Mouse (Mus musculus) limb, embryonic 10.5 days (tissue): ENCODE measurements around the gene Cir1. TPM values are rescaled to one million over a fixed set of nuclear protein-coding genes. Genes with fewer than 3 reads are reported as not detected.

Experiments
- DNase-seq: peaks from one replicate; pipeline ENCODE4 v3.0.0-alpha.2; 2017; ENCODE audit warnings: low spot score
- H3K27ac ChIP-seq: fragments of 300-500 bp; sonication (generic); 2 replicates; pipeline ENCODE4 v1.5.1; 2016; ENCODE audit warnings: mild to moderate bottlenecking
- H3K27me3 ChIP-seq: fragments of 300-500 bp; sonication (generic); 2 replicates; pipeline ENCODE4 v1.6.1; 2016; ENCODE audit warnings: low read depth, mild to moderate bottlenecking; ENCODE audit not compliant: poor library complexity, severe bottlenecking
- H3K36me3 ChIP-seq: fragments of 300-500 bp; sonication (generic); 2 replicates; pipeline ENCODE4 v1.6.1; 2016; ENCODE audit warnings: mild to moderate bottlenecking, moderate library complexity
- H3K4me1 ChIP-seq: fragments of 300-500 bp; sonication (generic); 2 replicates; pipeline ENCODE4 v1.6.1; 2016
- H3K4me3 ChIP-seq: fragments of 300-500 bp; sonication (generic); 2 replicates; pipeline ENCODE4 v1.5.1; 2016; ENCODE audit warnings: mild to moderate bottlenecking, moderate library complexity
- H3K9me3 ChIP-seq: fragments of 300-500 bp; sonication (generic); replicated peaks from 2 replicates; pipeline ENCODE4 v1.6.1; 2016; ENCODE audit warnings: mild to moderate bottlenecking
- WGBS: fragments of 180-500 bp; shearing (Covaris S2); methylation state at CpG from one replicate; pipeline ENCODE4 v1.1.7; 2016; 5-methylcytosine and 5-hydroxymethylcytosine counted together
- polyA plus RNA-seq: library from polyadenylated mRNA; unstranded; fragments of >200 nt; fragmentation: Nextera tagmentation; extraction: Ambion mirVana; gene quantifications from 2 replicates; pipeline ENCODE4 v1.2.1, GENCODE M21; 2016

The Cir1 gene
- 12.2 and 14.3 TPM in 2 replicates for polyA plus RNA-seq

GRCm38 (mm10) chr2:73312152-73313116 is at the start of gene Cir1, which contains the start of gene Scrn3:
TSS of gene Cir1 (minus strand) at chr2:73312701.
TSS of gene Scrn3 (plus strand) at chr2:73312601.
- WGBS, result under 1% methylated on average over 64 of the region's 64 CpGs
- peaks cover 8% of the 10 kb centered on the region for H3K4me1 ChIP-seq
- H3K9me3 ChIP-seq, result no peaks in the 10 kb centered on the region
- peak within 1 kb of the TSS; percentile 90 for H3K27ac ChIP-seq
- peak; percentile 95 for DNase-seq
- peak within 1 kb of the TSS; percentile 76 for H3K4me3 ChIP-seq
- peaks cover 31% of the 10 kb centered on the region for H3K36me3 ChIP-seq
- H3K27me3 ChIP-seq, result no peaks in the 10 kb centered on the region

GRCm38 (mm10) chr2:73360536-73360935 is 48.0 kb upstream of the Cir1 start:
- Histone ChIP-seq H3K4me3 (no peak overlapping the region), H3K27ac (no peak overlapping the region; the same call in 1 of the 2 replicates), H3K9me3 (no peaks in the 10 kb centered on the region), H3K36me3 (no peaks in the 10 kb centered on the region), H3K27me3 (no peaks in the 10 kb centered on the region), H3K4me1 (peaks cover 9% of the 10 kb centered on the region)
- WGBS, result 89% methylated on average over 2 of the region's 2 CpGs
- no peak for DNase-seq

GRCm38 (mm10) chr2:73359941-73360340 is 47.4 kb upstream of the Cir1 start:
- Histone ChIP-seq H3K4me1 (peaks cover 9% of the 10 kb centered on the region), H3K36me3 (no peaks in the 10 kb centered on the region), H3K27me3 (no peaks in the 10 kb centered on the region), H3K27ac (no peak overlapping the region), H3K4me3 (no peak overlapping the region), H3K9me3 (no peaks in the 10 kb centered on the region)
- WGBS, result 92% methylated on average over 5 of the region's 5 CpGs
- DNase-seq, result no peak

GRCm38 (mm10) chr2:73357004-73357403 is 44.5 kb upstream of the Cir1 start:
- Histone ChIP-seq H3K9me3 (no peaks in the 10 kb centered on the region), H3K4me1 (peaks cover 10% of the 10 kb centered on the region), H3K36me3 (no peaks in the 10 kb centered on the region), H3K27me3 (no peaks in the 10 kb centered on the region), H3K27ac (peak overlapping the region; percentile 79), H3K4me3 (peak overlapping the region; percentile 27; the same call in 1 of the 2 replicates)
- 55% methylated on average over 18 of the region's 18 CpGs for WGBS
- peak; percentile 59 for DNase-seq

GRCm38 (mm10) chr2:73351927-73352374 is 39.5 kb upstream of the Cir1 start:
- 78% methylated on average over 7 of the region's 7 CpGs for WGBS
- H3K9me3 ChIP-seq, result no peaks in the 10 kb centered on the region

GRCm38 (mm10) chr2:73351496-73351895 is 39.0 kb upstream of the Cir1 start:
- Histone ChIP-seq H3K27ac (no peak overlapping the region), H3K4me3 (no peak overlapping the region), H3K27me3 (no peaks in the 10 kb centered on the region), H3K9me3 (no peaks in the 10 kb centered on the region), H3K36me3 (no peaks in the 10 kb centered on the region), H3K4me1 (peaks cover 32% of the 10 kb centered on the region)
- DNase-seq, result no peak
- WGBS, result 75% methylated on average over 5 of the region's 5 CpGs

More at GRCm38 (mm10) chr2:73351927-73352374, 39.5 kb upstream of the Cir1 start:
- Histone ChIP-seq H3K4me3 (no peak overlapping the region), H3K4me1 (peaks cover 32% of the 10 kb centered on the region), H3K36me3 (no peaks in the 10 kb centered on the region), H3K27ac (no peak overlapping the region), H3K27me3 (no peaks in the 10 kb centered on the region)
- no peak for DNase-seq

- H3K4me1 ChIP-seq, result peaks cover 44% of the 10 kb centered on the region
- no peak overlapping the region for H3K4me3 ChIP-seq
- no peak overlapping the region for H3K27ac ChIP-seq
- no peaks in the 10 kb centered on the region for H3K27me3 ChIP-seq
- DNase-seq, result no peak
- no peaks in the 10 kb centered on the region for H3K36me3 ChIP-seq
- no peaks in the 10 kb centered on the region for H3K9me3 ChIP-seq
- 74% methylated on average over 6 of the region's 6 CpGs for whole genome bisulfite sequencing
Observed at GRCm38 (mm10) chr2:73348221-73348620, 35.7 kb upstream of the Cir1 start.

GRCm38 (mm10) chr2:73347766-73348165 is 35.3 kb upstream of the Cir1 start:
- 42% methylated on average over 9 of the region's 9 CpGs for WGBS
- no peak for DNase-seq
- H3K27ac ChIP-seq, result no peak overlapping the region
- H3K9me3 ChIP-seq, result no peaks in the 10 kb centered on the region
- H3K27me3 ChIP-seq, result no peaks in the 10 kb centered on the region
- H3K4me1 ChIP-seq, result peaks cover 44% of the 10 kb centered on the region
- no peaks in the 10 kb centered on the region for H3K36me3 ChIP-seq
- no peak overlapping the region for H3K4me3 ChIP-seq

GRCm38 (mm10) chr2:73347136-73347535 is 34.6 kb upstream of the Cir1 start:
- no peak overlapping the region for H3K4me3 ChIP-seq
- WGBS, result 60% methylated on average over 6 of the region's 6 CpGs
- no peaks in the 10 kb centered on the region for H3K36me3 ChIP-seq
- peak; percentile 43 for DNase-seq
- no peaks in the 10 kb centered on the region for H3K27me3 ChIP-seq
- peaks cover 44% of the 10 kb centered on the region for H3K4me1 ChIP-seq
- H3K27ac ChIP-seq, result no peak overlapping the region
- no peaks in the 10 kb centered on the region for H3K9me3 ChIP-seq

- Histone ChIP-seq H3K36me3 (no peaks in the 10 kb centered on the region), H3K27ac (no peak overlapping the region; the same call in 1 of the 2 replicates), H3K9me3 (no peaks in the 10 kb centered on the region), H3K27me3 (no peaks in the 10 kb centered on the region), H3K4me1 (peaks cover 39% of the 10 kb centered on the region), H3K4me3 (no peak overlapping the region)
- DNase-seq, result no peak
- WGBS, result 58% methylated on average over 13 of the region's 13 CpGs
Observed at GRCm38 (mm10) chr2:73346345-73347086, 34.0 kb upstream of the Cir1 start.

- Histone ChIP-seq H3K9me3 (no peaks in the 10 kb centered on the region), H3K4me1 (peaks cover 37% of the 10 kb centered on the region), H3K4me3 (no peak overlapping the region), H3K36me3 (no peaks in the 10 kb centered on the region), H3K27ac (no peak overlapping the region; the same call in 1 of the 2 replicates), H3K27me3 (no peaks in the 10 kb centered on the region)
- DNase-seq, result no peak
- 67% methylated on average over 4 of the region's 4 CpGs for WGBS
Observed at GRCm38 (mm10) chr2:73345204-73345603, 32.7 kb upstream of the Cir1 start.

GRCm38 (mm10) chr2:73343701-73344100 is 31.2 kb upstream of the Cir1 start:
- Histone ChIP-seq H3K9me3 (no peaks in the 10 kb centered on the region), H3K4me3 (no peak overlapping the region), H3K27me3 (no peaks in the 10 kb centered on the region), H3K27ac (no peak overlapping the region), H3K36me3 (no peaks in the 10 kb centered on the region), H3K4me1 (peaks cover 32% of the 10 kb centered on the region)
- DNase-seq, result no peak
- 93% methylated on average over 5 of the region's 5 CpGs for WGBS

- H3K4me1 ChIP-seq, result no peaks in the 10 kb centered on the region
- H3K9me3 ChIP-seq, result no peaks in the 10 kb centered on the region
- H3K27ac ChIP-seq, result no peak overlapping the region
- H3K27me3 ChIP-seq, result no peaks in the 10 kb centered on the region
- no peaks in the 10 kb centered on the region for H3K36me3 ChIP-seq
- DNase-seq, result no peak
- 70% methylated on average over 8 of the region's 8 CpGs for whole genome bisulfite sequencing
- H3K4me3 ChIP-seq, result no peak overlapping the region
Observed at GRCm38 (mm10) chr2:73338415-73338814, 25.9 kb upstream of the Cir1 start.
